9 mouse cellular contexts compared by ENCODE assay signal in genomic region chr10:13090596-13091424, GRCm38 (mm10). TPM values are rescaled to one million over a fixed set of nuclear protein-coding genes. Genes with fewer than 3 reads are reported as not detected.
DNase-seq lines count a peak whose midpoint lies in the region; ATAC-seq lines count a peak whose summit lies in the region.
"Had no signal": no experiment of that assay in that cellular context is flagged by ENCODE, and none has a peak within 500 bp of the region (broad histone marks: within the 10 kb centered on the region; RNA-seq: fewer than 3 reads in every experiment).

No protein-coding gene starts in this region.

- H3K36me3 ChIP-seq in forebrain, embryonic 11.5 days (ENCODE audit: control insufficient read depth, insufficient read depth, low read length) = no peaks in the 10 kb centered on the region
- peaks cover 2% of the 10 kb centered on the region; the same call in 1 of the 2 replicates for H3K36me3 ChIP-seq in heart, embryonic 14.5 days (ENCODE audit: control insufficient read depth, insufficient read depth, low read length)
- H3K36me3 ChIP-seq in liver, embryonic 12.5 days = no peaks in the 10 kb centered on the region
- H3K36me3 ChIP-seq in stomach, embryonic 16.5 days (ENCODE audit: control insufficient read depth, insufficient read depth, low read length) = no peaks in the 10 kb centered on the region
- H3K36me3 ChIP-seq: G1E had no signal

- no peaks in the 10 kb centered on the region for H3K27me3 ChIP-seq in forebrain, embryonic 11.5 days (ENCODE audit: control insufficient read depth, insufficient read depth, low read length)
- H3K27me3 ChIP-seq in heart, embryonic 14.5 days (ENCODE audit: control insufficient read depth, insufficient read depth, low read length) = no peaks in the 10 kb centered on the region
- H3K27me3 ChIP-seq in liver, embryonic 12.5 days (replicated peaks) = peaks cover 36% of the 10 kb centered on the region
- no peaks in the 10 kb centered on the region for H3K27me3 ChIP-seq in stomach, embryonic 16.5 days (ENCODE audit: control insufficient read depth, insufficient read depth, low read length)

- H3K9me3 ChIP-seq in forebrain, embryonic 11.5 days (ENCODE audit: control insufficient read depth, low read length) = peaks cover 10% of the 10 kb centered on the region; the same call in 1 of the 2 replicates
- peaks cover 32% of the 10 kb centered on the region for H3K9me3 ChIP-seq in heart, embryonic 14.5 days (ENCODE audit: control insufficient read depth, low read length)
- H3K9me3 ChIP-seq in liver, embryonic 12.5 days (replicated peaks) = peaks cover 4% of the 10 kb centered on the region; the same call in 1 of the 2 replicates
- peaks cover 20% of the 10 kb centered on the region for H3K9me3 ChIP-seq in stomach, embryonic 16.5 days (replicated peaks; ENCODE audit: control insufficient read depth, low read length)

- ATAC-seq in forebrain, embryonic 11.5 days (replicated peaks; ENCODE audit: low FRiP score) = peak; percentile 97
- ATAC-seq in heart, embryonic 14.5 days (ENCODE audit: insufficient number of reproducible peaks, insufficient read depth, low FRiP score, low read depth) = peak; percentile 92
- ATAC-seq in liver, embryonic 12.5 days = peak; percentile 54; the same call in 1 of the 2 replicates
- peak; percentile 96 for ATAC-seq in stomach, embryonic 16.5 days (ENCODE audit: insufficient read depth, low FRiP score)

- peak overlapping the region; percentile 60 for H3K4me3 ChIP-seq in forebrain, embryonic 11.5 days (ENCODE audit: low read depth, low read length)
- H3K4me3 ChIP-seq in heart, embryonic 14.5 days (ENCODE audit: control insufficient read depth in 1 of 2, insufficient read depth in 1 of 2, low read depth in 1 of 2, low read length in 2 of 2) = peak overlapping the region; percentile 55 to 89
- H3K4me3 ChIP-seq in liver, embryonic 12.5 days = peak overlapping the region; percentile 44
- H3K4me3 ChIP-seq in stomach, embryonic 16.5 days (replicated peaks; ENCODE audit: low read length) = peak overlapping the region; percentile 68

- WGBS in forebrain, embryonic 11.5 days = 42% methylated on average over 70 of the region's 70 CpGs
- WGBS in heart, embryonic 14.5 days = 47% methylated on average over 70 of the region's 70 CpGs
- 50% methylated on average over 69 of the region's 70 CpGs for WGBS in liver, embryonic 12.5 days (ENCODE audit: insufficient replicate concordance)
- WGBS in stomach, embryonic 16.5 days = 52% methylated on average over 70 of the region's 70 CpGs

- peak; percentile 61 for DNase-seq in CD4-positive helper T cell, adult 2 months (ENCODE audit: low read depth, low spot score)
- peak; percentile 75 for DNase-seq in brain, embryonic 18.5 days (ENCODE audit: low read depth, low spot score)
- peak; percentile 91 for DNase-seq in forebrain, embryonic 11.5 days (ENCODE audit: low spot score)
- DNase-seq in kidney, postnatal 10 days = peak; percentile 85
- peak; percentile 22 for DNase-seq in naive thymus-derived CD4-positive, alpha-beta T cell, adult 2 months (ENCODE audit: low read depth)

- no peaks in the 10 kb centered on the region for H3K4me1 ChIP-seq in forebrain, embryonic 11.5 days (replicated peaks; ENCODE audit: control insufficient read depth, insufficient read depth, low read length)
- H3K4me1 ChIP-seq in heart, embryonic 14.5 days (ENCODE audit: control insufficient read depth in 2 of 2, insufficient read depth in 2 of 2, low read length in 2 of 2) = peaks cover 2 to 5% of the 10 kb centered on the region in 2 experiments; a peak in 1 of 4 replicates
- H3K4me1 ChIP-seq in liver, embryonic 12.5 days = no peaks in the 10 kb centered on the region
- H3K4me1 ChIP-seq in stomach, embryonic 16.5 days (ENCODE audit: control insufficient read depth, insufficient read depth, low read length) = peaks cover 4% of the 10 kb centered on the region; the same call in 1 of the 2 replicates

- peak overlapping the region; percentile 2; the same call in 1 of the 2 replicates for H3K27ac ChIP-seq in forebrain, embryonic 11.5 days (ENCODE audit: low read depth, low read length)
- peak overlapping the region; percentile 64 to 73 for H3K27ac ChIP-seq in heart, embryonic 14.5 days (replicated peaks in 1 of 2; ENCODE audit: control insufficient read depth in 1 of 2, insufficient read depth in 1 of 2, low read depth in 2 of 2, low read length in 2 of 2)
- H3K27ac ChIP-seq in liver, embryonic 12.5 days = no peak overlapping the region
- H3K27ac ChIP-seq in stomach, embryonic 16.5 days (ENCODE audit: low read length) = peak overlapping the region; percentile 86

- H3K9ac ChIP-seq in forebrain, embryonic 11.5 days (ENCODE audit: low read length) = peak overlapping the region; percentile 74
- H3K9ac ChIP-seq in heart, embryonic 14.5 days (ENCODE audit: low read length) = peak overlapping the region; percentile 82
- H3K9ac ChIP-seq in liver, embryonic 12.5 days = peak overlapping the region; percentile 10; the same call in 1 of the 2 replicates
- H3K9ac ChIP-seq in stomach, embryonic 16.5 days (ENCODE audit: low read length) = peak overlapping the region; percentile 86

- peak overlapping the region; percentile 50 for H3K4me2 ChIP-seq in forebrain, embryonic 11.5 days (ENCODE audit: low read depth, low read length, severe bottlenecking)
- peak overlapping the region; percentile 65 for H3K4me2 ChIP-seq in heart, embryonic 14.5 days (ENCODE audit: low read length)
- H3K4me2 ChIP-seq in liver, embryonic 12.5 days = peak overlapping the region; percentile 58
- peak overlapping the region; percentile 49 for H3K4me2 ChIP-seq in stomach, embryonic 16.5 days (ENCODE audit: low read depth, low read length)

RNA-seq across cellular contexts. Expression of gene Plagl1, which starts 30.5 kb away (rescaled TPM):
- polyA plus RNA-seq in forebrain, embryonic 11.5 days (2014; fragmentation: Nextera tagmentation; extraction: Ambion mirVana) = 153 and 159 TPM in 2 replicates
- 279 and 282 TPM in 2 replicates for polyA plus RNA-seq in heart, embryonic 14.5 days (2014; fragmentation: Nextera tagmentation; extraction: Ambion mirVana)
- 55.7 and 63.5 TPM in 2 replicates for polyA plus RNA-seq in liver, embryonic 12.5 days (2016; fragmentation: Nextera tagmentation; extraction: Ambion mirVana)
- 259 and 283 TPM in 2 replicates for polyA plus RNA-seq in stomach, embryonic 16.5 days (2015; fragmentation: Nextera tagmentation; extraction: Ambion mirVana)

Comparison
In these comparisons a context has a peak if more than half of its experiments do, and no peak if none do; other contexts are left out.
1. DNase-seq: peak in every context shown above with its lines; median percentile 91 in forebrain, embryonic 11.5 days; 85 in kidney, postnatal 10 days; 75 in brain, embryonic 18.5 days; 61 in CD4-positive helper T cell, adult 2 months; 22 in naive thymus-derived CD4-positive, alpha-beta T cell, adult 2 months.
2. H3K9ac ChIP-seq: peak in every context shown above with its lines; median percentile 86 in stomach, embryonic 16.5 days; 82 in heart, embryonic 14.5 days; 74 in forebrain, embryonic 11.5 days; 10 in liver, embryonic 12.5 days.